Mouse (Mus musculus): ENCODE results near the gene Fabp6. TPM values are rescaled to one million over a fixed set of nuclear protein-coding genes. Genes with fewer than 3 reads are reported as not detected.

The Fabp6 gene
- total RNA-seq, 2 experiments from 2014 or later, result not detected

- DNase-seq, result no peak
Measured at GRCm38 (mm10) chr11:43546678-43547077, 54.7 kb downstream of the Fabp6 start.

Other genes starting within 250 kb of the Fabp6 start
- 10 to 100 TPM; 83.5 to 98.0 TPM for gene Pttg1, start 175.3 kb downstream of the Fabp6 start, total RNA-seq (2021)
- gene Slu7, start 167.8 kb downstream of the Fabp6 start, total RNA-seq (2021), result 10 to 100 TPM; 25.8 to 28.6 TPM
- gene C1qtnf2, start 127.3 kb downstream of the Fabp6 start, total RNA-seq (2021), result 10 to 100 TPM; 10.5 to 13.2 TPM
- 10 to 100 TPM; 10.4 to 12.0 TPM for gene Ccnjl, start 72.8 kb downstream of the Fabp6 start, total RNA-seq (2021)
- 1 to 10 TPM; 3.3 to 3.8 TPM for gene 4933415A04Rik, start 14.5 kb downstream of the Fabp6 start, total RNA-seq (2021)
- gene Pwwp2a, start 80.5 kb upstream of the Fabp6 start, total RNA-seq (2021), result 10 to 100 TPM; 38.7 to 39.4 TPM
- 10 to 100 TPM; 40.4 to 43.5 TPM for gene Ttc1, start 146.5 kb upstream of the Fabp6 start, total RNA-seq (2021)

Data from heart, postnatal 4 days (tissue).